Mouse (Mus musculus): Measurements from ENCODE around the gene Pacrg. TPM values are rescaled to one million over a fixed set of nuclear protein-coding genes. Genes with fewer than 3 reads are reported as not detected.

Pacrg gene
- polyA plus RNA-seq, 1 experiment from 2014 or later = 18.4 TPM

DNA sequence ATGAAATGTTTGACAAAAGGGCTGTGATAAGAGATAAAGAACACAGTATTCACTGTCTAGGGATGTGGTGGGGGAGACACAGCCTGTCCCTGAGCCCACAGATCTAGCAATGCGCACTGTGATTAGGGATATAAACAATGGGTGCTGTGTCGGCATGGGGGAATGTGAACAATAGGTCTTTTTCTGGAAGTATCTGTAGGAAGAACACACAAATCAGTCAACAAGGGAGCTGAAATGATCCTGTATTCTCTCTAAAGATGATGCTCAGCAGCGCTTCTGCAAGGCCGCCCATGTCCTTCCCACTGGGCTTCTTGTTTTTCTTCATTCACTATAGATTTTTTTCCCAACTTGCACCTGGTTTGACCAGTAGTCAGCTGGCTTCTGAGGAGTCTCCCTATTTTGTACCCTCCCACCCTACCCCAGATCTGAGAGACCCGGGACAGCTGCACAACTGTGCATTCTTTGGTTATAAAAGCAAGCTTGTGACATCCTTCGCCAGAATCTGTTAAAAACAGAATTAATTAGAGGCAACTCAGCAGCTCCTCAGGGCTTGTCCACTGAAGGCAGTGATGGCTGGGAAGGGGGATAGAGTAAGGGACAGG, 356.1 kb downstream of the Pacrg start:
- 28% methylated on average over 6 of the region's 6 CpGs for WGBS
- no peak overlapping the region for H3K27ac ChIP-seq (ENCODE audit: low read depth, low read length)

GRCm38 (mm10) chr17:10481081-10481480, 359.0 kb downstream of the Pacrg start:
- Histone ChIP-seq H3K36me3 (ENCODE audit: control insufficient read depth, insufficient read depth, low read length) (no peaks in the 10 kb centered on the region), H3K4me3 (ENCODE audit: low read depth, low read length) (no peak overlapping the region), H3K4me2 (ENCODE audit: low read depth, low read length) (no peak overlapping the region), H3K9me3 (ENCODE audit: control insufficient read depth, low read length) (no peaks in the 10 kb centered on the region), H3K9ac (replicated peaks; ENCODE audit: low read depth, low read length) (no peak overlapping the region), H3K27me3 (ENCODE audit: control insufficient read depth, insufficient read depth, low read length) (no peaks in the 10 kb centered on the region), H3K4me1 (ENCODE audit: control insufficient read depth, insufficient read depth, low read length) (peaks cover 4% of the 10 kb centered on the region; the same call in 1 of the 2 replicates), H3K27ac (ENCODE audit: low read depth, low read length) (no peak overlapping the region)
- WGBS = 84% methylated on average over 1 of the region's 1 CpGs
- no peak for ATAC-seq (ENCODE audit: low read depth)

More for the DNA sequence above, 356.1 kb downstream of the Pacrg start:
- no peaks in the 10 kb centered on the region for H3K4me1 ChIP-seq (ENCODE audit: control insufficient read depth, insufficient read depth, low read length)
- H3K4me2 ChIP-seq (ENCODE audit: low read depth, low read length) = no peak overlapping the region
- H3K9me3 ChIP-seq (ENCODE audit: control insufficient read depth, low read length) = no peaks in the 10 kb centered on the region
- no peaks in the 10 kb centered on the region for H3K36me3 ChIP-seq (ENCODE audit: control insufficient read depth, insufficient read depth, low read length)
- no peak overlapping the region for H3K4me3 ChIP-seq (ENCODE audit: low read depth, low read length)
- ATAC-seq (ENCODE audit: low read depth) = no peak
- H3K9ac ChIP-seq (replicated peaks; ENCODE audit: low read depth, low read length) = no peak overlapping the region
- H3K27me3 ChIP-seq (ENCODE audit: control insufficient read depth, insufficient read depth, low read length) = no peaks in the 10 kb centered on the region

DNA sequence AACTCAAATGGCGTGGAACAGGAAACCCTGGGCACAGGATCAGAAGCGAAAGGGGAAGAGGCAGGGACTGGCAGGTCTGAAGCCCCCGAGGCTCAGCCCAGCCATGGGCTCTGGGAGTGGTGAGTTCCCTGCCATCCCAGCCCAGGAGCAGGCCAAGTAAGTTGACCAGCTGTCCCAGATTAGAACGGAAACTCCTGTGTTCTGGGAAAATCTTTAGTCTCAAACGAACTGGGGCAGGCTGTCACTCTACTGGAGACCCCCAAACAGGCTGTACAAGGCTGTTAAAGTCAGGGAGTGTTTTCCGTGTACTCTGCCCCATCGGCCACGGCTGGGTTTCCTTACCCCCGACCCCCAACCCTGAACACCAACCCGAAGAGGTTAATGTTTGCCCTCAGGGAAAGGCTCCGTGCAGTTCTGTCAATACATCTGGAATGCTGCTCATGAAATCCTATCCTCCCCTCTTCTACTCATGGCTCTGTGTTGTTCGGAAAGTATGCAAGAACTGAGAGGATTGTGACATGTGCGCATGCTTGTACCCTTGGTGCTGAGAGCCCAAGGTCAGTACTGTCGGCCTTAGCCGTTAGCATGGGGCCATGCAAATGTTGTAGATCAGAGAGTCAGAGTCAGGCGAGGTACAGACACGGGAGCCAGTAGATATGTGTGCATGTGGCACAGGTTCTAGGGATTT, 360.9 kb downstream of the Pacrg start:
- no peak for ATAC-seq (ENCODE audit: low read depth)
- 82% methylated on average over 17 of the region's 17 CpGs for WGBS

DNA sequence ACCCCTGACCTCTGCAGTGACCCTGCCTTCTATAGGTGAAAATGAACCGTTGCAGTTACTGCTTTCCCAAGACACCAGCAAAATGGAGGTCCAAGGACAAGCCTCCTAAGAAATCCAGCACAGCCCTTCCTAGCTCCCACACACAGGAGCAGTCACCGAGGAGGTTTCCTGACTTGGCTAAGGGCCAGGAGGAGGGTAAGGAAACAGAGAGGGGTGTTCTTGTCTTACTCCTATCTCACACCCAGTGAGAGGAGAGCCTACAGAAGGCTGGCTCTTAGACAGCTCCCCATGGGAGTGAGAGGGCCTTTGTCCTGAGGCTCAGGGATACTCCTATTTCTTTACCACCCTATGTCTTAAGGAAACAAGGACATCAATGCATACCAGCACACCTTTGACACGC, 361.7 kb downstream of the Pacrg start:
- ATAC-seq (ENCODE audit: low read depth) = no peak
- H3K27me3 ChIP-seq (ENCODE audit: control insufficient read depth, insufficient read depth, low read length) = no peaks in the 10 kb centered on the region
- no peak overlapping the region for H3K4me2 ChIP-seq (ENCODE audit: low read depth, low read length)
- H3K9me3 ChIP-seq (ENCODE audit: control insufficient read depth, low read length) = no peaks in the 10 kb centered on the region
- H3K4me3 ChIP-seq (ENCODE audit: low read depth, low read length) = no peak overlapping the region
- H3K4me1 ChIP-seq (ENCODE audit: control insufficient read depth, insufficient read depth, low read length) = peaks cover 4% of the 10 kb centered on the region; the same call in 1 of the 2 replicates
- no peak overlapping the region for H3K9ac ChIP-seq (replicated peaks; ENCODE audit: low read depth, low read length)
- no peaks in the 10 kb centered on the region for H3K36me3 ChIP-seq (ENCODE audit: control insufficient read depth, insufficient read depth, low read length)
- H3K27ac ChIP-seq (ENCODE audit: low read depth, low read length) = no peak overlapping the region
- 69% methylated on average over 3 of the region's 3 CpGs for WGBS

More for the DNA sequence above, 360.9 kb downstream of the Pacrg start:
- no peak overlapping the region for H3K27ac ChIP-seq (ENCODE audit: low read depth, low read length)
- no peaks in the 10 kb centered on the region for H3K9me3 ChIP-seq (ENCODE audit: control insufficient read depth, low read length)
- H3K4me1 ChIP-seq (ENCODE audit: control insufficient read depth, insufficient read depth, low read length) = peaks cover 4% of the 10 kb centered on the region; the same call in 1 of the 2 replicates
- no peaks in the 10 kb centered on the region for H3K27me3 ChIP-seq (ENCODE audit: control insufficient read depth, insufficient read depth, low read length)
- H3K4me3 ChIP-seq (ENCODE audit: low read depth, low read length) = no peak overlapping the region
- no peak overlapping the region for H3K4me2 ChIP-seq (ENCODE audit: low read depth, low read length)
- H3K9ac ChIP-seq (replicated peaks; ENCODE audit: low read depth, low read length) = no peak overlapping the region
- H3K36me3 ChIP-seq (ENCODE audit: control insufficient read depth, insufficient read depth, low read length) = no peaks in the 10 kb centered on the region

DNA sequence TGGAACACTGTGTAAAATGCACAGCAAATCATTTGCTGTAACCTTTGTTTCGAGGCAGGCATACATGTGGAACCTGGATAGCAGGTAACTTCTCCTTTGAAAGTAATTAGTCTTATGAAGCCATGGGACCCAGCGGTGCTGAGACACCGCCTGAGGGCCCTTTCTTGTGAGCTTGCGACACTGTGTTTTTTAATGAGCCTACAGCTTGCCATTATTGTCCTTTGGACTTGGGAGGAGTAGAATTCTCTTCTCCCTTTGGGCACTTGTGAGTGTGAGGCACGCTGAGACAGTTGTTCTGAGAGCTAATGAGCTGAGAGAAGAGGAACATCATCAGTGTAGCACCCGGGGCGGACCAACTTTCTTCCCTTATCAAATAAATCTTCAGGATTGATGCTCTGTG, 363.3 kb downstream of the Pacrg start:
- no peak overlapping the region for H3K27ac ChIP-seq (ENCODE audit: low read depth, low read length)
- H3K36me3 ChIP-seq (ENCODE audit: control insufficient read depth, insufficient read depth, low read length) = no peaks in the 10 kb centered on the region
- H3K4me1 ChIP-seq (ENCODE audit: control insufficient read depth, insufficient read depth, low read length) = peaks cover 4% of the 10 kb centered on the region; the same call in 1 of the 2 replicates
- H3K9me3 ChIP-seq (ENCODE audit: control insufficient read depth, low read length) = no peaks in the 10 kb centered on the region
- 30% methylated on average over 7 of the region's 7 CpGs for WGBS
- no peak overlapping the region for H3K4me2 ChIP-seq (ENCODE audit: low read depth, low read length)
- H3K4me3 ChIP-seq (ENCODE audit: low read depth, low read length) = no peak overlapping the region
- no peaks in the 10 kb centered on the region for H3K27me3 ChIP-seq (ENCODE audit: control insufficient read depth, insufficient read depth, low read length)
- no peak for ATAC-seq (ENCODE audit: low read depth)
- no peak overlapping the region for H3K9ac ChIP-seq (replicated peaks; ENCODE audit: low read depth, low read length)

GRCm38 (mm10) chr17:10474972-10475371, 365.1 kb downstream of the Pacrg start:
- Histone ChIP-seq H3K27ac (ENCODE audit: low read depth, low read length) (no peak overlapping the region), H3K36me3 (ENCODE audit: control insufficient read depth, insufficient read depth, low read length) (no peaks in the 10 kb centered on the region), H3K27me3 (ENCODE audit: control insufficient read depth, insufficient read depth, low read length) (no peaks in the 10 kb centered on the region), H3K4me3 (ENCODE audit: low read depth, low read length) (no peak overlapping the region), H3K9me3 (ENCODE audit: control insufficient read depth, low read length) (no peaks in the 10 kb centered on the region), H3K9ac (replicated peaks; ENCODE audit: low read depth, low read length) (no peak overlapping the region), H3K4me2 (ENCODE audit: low read depth, low read length) (no peak overlapping the region), H3K4me1 (ENCODE audit: control insufficient read depth, insufficient read depth, low read length) (peaks cover 4% of the 10 kb centered on the region; the same call in 1 of the 2 replicates)
- 76% methylated on average over 6 of the region's 6 CpGs for WGBS
- no peak for ATAC-seq (ENCODE audit: low read depth)

- WGBS = 62% methylated on average over 7 of the region's 7 CpGs
- no peak overlapping the region for H3K4me2 ChIP-seq (ENCODE audit: low read depth, low read length)
- H3K9me3 ChIP-seq (ENCODE audit: control insufficient read depth, low read length) = no peaks in the 10 kb centered on the region
- H3K4me3 ChIP-seq (ENCODE audit: low read depth, low read length) = no peak overlapping the region
- H3K27me3 ChIP-seq (ENCODE audit: control insufficient read depth, insufficient read depth, low read length) = no peaks in the 10 kb centered on the region
- no peaks in the 10 kb centered on the region for H3K36me3 ChIP-seq (ENCODE audit: control insufficient read depth, insufficient read depth, low read length)
- H3K4me1 ChIP-seq (ENCODE audit: control insufficient read depth, insufficient read depth, low read length) = peaks cover 4% of the 10 kb centered on the region; the same call in 1 of the 2 replicates
- ATAC-seq (ENCODE audit: low read depth) = no peak
- no peak overlapping the region for H3K27ac ChIP-seq (ENCODE audit: low read depth, low read length)
- H3K9ac ChIP-seq (replicated peaks; ENCODE audit: low read depth, low read length) = no peak overlapping the region
Observed at GRCm38 (mm10) chr17:10473826-10474384, 366.2 kb downstream of the Pacrg start.

DNA sequence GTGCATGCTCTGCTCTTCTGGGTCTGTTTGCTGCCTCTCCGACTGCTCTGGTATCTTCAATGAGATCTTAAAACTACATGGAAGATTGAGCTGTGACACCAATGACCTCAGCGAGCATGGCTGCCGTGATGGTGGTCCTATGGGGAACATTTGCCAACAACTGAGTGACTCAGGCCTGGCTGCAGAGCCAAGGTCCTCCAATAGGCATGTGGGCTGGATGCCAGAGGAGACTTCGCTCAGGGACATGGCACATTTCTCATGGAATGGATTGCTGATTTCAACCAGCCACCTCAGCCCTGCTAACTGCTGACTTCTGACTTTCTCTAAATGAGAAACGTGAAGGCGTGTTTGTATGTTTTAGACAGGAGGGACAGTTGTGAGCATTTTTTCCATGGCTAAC, 366.9 kb downstream of the Pacrg start:
- Histone ChIP-seq H3K9ac (replicated peaks; ENCODE audit: low read depth, low read length) (no peak overlapping the region), H3K4me3 (ENCODE audit: low read depth, low read length) (no peak overlapping the region), H3K9me3 (ENCODE audit: control insufficient read depth, low read length) (no peaks in the 10 kb centered on the region), H3K4me1 (ENCODE audit: control insufficient read depth, insufficient read depth, low read length) (peaks cover 4% of the 10 kb centered on the region; the same call in 1 of the 2 replicates), H3K4me2 (ENCODE audit: low read depth, low read length) (no peak overlapping the region), H3K27ac (ENCODE audit: low read depth, low read length) (no peak overlapping the region), H3K36me3 (ENCODE audit: control insufficient read depth, insufficient read depth, low read length) (no peaks in the 10 kb centered on the region), H3K27me3 (ENCODE audit: control insufficient read depth, insufficient read depth, low read length) (no peaks in the 10 kb centered on the region)
- no peak for ATAC-seq (ENCODE audit: low read depth)
- 75% methylated on average over 6 of the region's 6 CpGs for WGBS

GRCm38 (mm10) chr17:10469874-10470568, 370.1 kb downstream of the Pacrg start:
- Histone ChIP-seq H3K4me1 (ENCODE audit: control insufficient read depth, insufficient read depth, low read length) (no peaks in the 10 kb centered on the region), H3K4me3 (ENCODE audit: low read depth, low read length) (no peak overlapping the region), H3K36me3 (ENCODE audit: control insufficient read depth, insufficient read depth, low read length) (no peaks in the 10 kb centered on the region), H3K9me3 (ENCODE audit: control insufficient read depth, low read length) (no peaks in the 10 kb centered on the region), H3K27ac (ENCODE audit: low read depth, low read length) (no peak overlapping the region), H3K4me2 (ENCODE audit: low read depth, low read length) (no peak overlapping the region), H3K9ac (replicated peaks; ENCODE audit: low read depth, low read length) (no peak overlapping the region), H3K27me3 (ENCODE audit: control insufficient read depth, insufficient read depth, low read length) (no peaks in the 10 kb centered on the region)
- no peak for ATAC-seq (ENCODE audit: low read depth)
- WGBS = 92% methylated on average over 9 of the region's 9 CpGs
